Mouse (Mus musculus) spleen, postnatal 36 days (tissue): Measurements from ENCODE around the gene Ackr2.

Experiments used
- DNase-seq, 2 experiments: peaks; one replicate each; pipeline ENCODE4 v3.0.0; 2022; ENCODE audit warnings: low spot score in 2 of 2, mixed read lengths in 1 of 2

The Ackr2 gene

DNA sequence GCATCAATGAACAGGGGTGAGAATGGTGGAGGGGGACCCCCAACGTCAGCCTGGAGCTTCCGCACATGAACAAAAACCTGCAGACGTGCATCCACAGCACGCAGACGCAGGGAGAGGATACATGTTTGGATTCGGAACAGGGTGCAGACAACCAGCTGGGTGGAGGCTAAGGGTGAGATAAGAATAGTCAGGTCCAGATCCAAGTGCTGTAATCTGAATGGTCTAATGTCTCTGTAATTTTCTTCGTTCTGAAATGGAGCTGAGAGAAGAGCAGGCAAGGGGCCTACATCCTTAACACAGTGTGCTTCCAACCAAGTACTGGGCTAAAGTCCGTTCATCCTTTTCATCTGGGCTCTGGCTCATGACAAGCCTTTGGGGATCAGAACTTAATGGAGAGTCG lies 6.9 kb upstream of the Ackr2 start:
- no peak for DNase-seq

DNA sequence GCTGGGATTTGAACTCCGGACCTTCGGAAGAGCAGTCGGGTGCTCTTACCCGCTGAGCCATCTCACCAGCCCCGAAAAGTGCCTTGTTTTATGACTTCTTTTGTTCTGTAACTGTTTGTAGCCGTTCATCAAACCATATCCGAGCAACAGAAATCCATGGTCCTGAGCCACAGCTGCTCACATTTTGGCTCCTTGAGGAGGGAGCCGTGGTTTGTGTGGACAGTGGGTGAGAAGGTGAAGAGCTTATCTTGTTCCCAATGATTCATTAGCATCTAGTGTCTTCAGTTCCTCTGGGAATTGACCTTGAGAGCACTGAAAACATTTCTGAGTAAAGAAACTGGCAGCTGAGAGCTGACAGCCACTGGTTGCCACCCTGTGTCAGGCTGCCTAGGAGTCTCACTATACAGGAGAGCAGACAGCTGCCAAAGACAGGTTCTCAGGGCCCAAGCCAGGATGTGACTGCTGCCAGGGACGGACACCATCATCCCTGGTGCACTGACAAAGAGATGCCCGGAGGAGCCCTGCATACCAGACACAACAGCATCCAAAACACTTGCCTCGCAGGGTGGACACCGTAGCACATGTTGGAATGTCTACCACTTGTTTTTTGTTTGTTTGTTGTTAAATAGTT lies 6.0 kb upstream of the Ackr2 start:
- DNase-seq: no peak

DNA sequence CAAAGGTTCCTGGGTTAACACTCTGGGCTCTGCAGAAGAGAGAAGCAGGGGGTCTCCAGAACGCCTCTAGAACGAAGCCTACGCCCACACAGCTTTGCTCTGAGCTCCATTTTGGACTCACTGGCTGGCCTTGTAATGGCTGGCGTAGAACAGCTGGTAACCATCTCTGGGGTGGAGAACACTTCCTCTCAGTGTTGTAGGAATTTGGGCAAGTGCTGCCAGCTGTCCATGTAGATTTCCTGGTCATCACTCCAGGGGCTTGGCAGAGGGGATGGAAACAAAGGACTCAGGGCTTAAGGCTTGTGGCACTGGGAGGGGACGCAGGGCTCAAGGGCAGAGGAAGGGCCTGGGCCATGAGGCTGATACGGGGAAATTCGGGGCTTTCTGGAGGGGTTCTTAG lies 3.7 kb upstream of the Ackr2 start:
- DNase-seq: no peak

DNA sequence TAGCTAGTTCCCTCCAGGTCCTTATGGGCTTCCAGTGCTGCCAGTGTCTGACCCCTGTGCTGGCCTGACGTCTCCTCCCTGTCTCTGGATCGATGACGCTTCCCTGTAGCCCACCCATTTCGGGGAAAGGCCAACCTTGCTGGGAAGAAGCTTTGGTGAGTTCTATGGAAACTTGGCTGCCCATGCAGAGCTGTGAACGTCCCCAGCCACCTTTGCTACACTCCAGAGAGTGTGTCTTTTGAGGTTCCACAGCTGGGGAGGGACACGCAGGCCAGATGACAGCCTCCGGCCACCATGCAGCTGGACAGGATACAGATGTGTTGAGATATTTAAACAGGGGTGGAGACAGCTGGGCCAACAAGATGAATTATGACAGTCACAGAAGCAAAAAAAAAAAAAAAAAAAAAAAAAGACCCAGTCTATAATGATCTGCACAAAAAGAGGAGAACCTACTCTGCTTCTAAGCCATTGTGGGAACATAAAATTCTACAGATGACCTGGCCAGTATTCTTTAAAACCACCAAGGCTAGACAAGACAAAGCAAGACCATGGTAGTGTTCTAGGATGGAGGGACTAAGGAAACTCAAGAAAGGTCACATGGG lies 2.7 kb upstream of the Ackr2 start:
- DNase-seq: no peak

DNA sequence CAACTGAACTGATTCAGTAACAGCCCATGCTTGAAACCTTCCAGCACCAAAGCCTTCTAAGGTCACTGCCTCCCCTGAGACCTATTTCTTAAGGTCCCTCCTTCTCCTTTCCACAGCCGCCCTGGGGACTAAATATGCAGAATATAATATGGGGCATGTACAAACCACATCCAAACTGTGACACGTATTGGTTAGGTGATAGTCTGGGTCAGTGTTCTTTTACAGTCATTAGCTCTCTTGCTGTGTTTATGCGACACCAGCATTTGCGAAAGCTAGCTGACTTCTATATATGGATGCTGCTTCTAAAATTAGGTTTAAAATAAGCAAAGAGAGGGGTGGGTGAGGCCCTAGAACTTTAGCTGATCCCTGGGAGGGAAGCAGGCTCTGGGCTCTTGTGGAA lies 1.3 kb upstream of the Ackr2 start:
- peak; percentile 36 to 41 for DNase-seq

DNA sequence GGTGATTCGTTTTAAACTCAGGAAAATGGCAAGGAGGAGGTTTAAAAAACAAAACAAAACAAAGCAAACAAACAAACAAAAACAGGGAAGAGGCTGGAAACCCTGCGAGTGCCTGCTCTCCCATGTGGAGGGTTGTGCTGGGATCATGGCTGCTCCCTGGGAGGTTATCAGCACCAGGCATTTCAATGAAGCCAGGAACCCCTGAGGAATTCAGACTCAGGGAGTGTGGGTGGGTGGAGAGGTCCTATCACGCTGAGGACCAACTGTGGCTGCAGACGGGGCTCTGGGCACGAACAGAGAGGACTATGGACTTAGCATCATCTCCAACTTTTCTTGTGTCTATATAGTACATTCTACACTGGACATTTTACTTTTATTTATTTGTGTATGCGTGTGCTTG lies 1.2 kb downstream of the Ackr2 start:
- no peak for DNase-seq

DNA sequence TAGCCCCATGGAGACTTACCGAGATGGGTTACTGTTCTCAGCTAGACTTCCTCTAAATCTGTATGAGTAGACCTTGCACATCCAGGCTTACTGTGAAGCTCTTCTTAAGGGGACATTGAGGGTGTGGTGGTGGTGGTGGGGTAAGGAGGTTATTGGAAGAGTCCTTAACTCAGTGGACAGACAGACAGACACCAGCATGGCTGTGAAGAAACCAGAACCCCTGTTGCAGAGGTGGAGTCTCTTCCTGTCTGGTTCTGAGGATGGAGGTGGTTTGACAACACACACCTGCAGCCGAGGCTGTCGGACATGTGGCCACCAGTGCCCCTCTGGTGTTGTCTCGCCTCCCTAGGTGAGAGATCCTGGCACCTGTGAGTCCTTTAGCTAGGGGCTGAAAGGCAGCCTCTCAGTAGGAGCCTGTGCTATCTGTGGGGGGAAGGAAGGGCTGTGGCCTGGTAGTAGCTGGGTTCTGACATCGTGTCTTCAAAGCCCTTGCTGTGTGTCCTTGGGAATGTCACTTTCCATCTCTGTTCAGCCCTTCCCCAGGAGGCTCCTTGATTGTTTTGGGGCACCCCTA lies 2.2 kb downstream of the Ackr2 start:
- DNase-seq: no peak

DNA sequence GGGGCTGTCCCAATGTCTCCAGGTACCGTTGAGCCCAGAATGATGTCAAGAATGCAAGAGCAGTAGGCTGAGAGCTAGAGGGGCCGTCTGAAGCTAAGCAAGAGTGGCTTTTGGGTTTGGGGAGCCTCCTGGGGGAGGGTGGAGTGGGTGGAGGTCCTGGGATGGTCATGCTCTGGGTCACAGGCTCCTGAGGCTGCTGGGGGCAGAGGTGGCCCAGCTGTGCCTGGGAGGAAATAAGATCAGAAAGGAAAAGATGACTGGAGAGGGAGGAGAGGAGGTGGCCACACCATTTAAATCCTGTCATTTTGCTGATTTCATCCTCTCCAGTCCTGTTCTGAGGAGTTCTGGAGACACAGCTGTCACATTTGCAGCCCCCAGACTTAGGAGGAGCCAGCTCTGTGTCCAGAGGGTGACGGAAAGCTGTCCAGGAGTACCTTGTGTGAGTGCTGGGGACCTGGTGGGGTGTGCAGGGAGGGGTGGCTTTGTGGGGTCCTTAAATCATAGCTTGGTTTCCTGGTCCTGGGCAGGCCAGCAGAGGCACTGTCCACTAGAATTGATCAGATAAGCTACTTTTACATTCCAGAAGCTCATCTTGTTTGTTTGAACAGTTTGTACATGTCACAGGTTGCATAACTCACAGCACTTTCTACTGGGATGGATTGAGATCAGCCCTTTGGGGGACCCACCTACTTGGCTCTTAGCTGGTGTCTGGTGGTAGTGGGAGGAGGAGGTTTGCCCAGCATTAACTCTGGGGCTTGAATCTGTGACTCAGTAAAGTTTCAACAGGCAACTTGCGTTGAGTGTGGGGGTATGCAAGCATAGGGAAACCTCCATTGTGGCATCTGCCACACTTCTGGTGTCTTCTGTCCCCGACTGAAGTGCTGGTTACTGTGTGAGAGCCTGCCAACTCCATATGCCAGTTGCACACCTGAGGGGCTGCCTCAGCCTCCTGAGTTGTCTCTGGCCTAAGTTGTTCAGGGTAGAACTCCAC lies 3.9 kb downstream of the Ackr2 start:
- no peak for DNase-seq

DNA sequence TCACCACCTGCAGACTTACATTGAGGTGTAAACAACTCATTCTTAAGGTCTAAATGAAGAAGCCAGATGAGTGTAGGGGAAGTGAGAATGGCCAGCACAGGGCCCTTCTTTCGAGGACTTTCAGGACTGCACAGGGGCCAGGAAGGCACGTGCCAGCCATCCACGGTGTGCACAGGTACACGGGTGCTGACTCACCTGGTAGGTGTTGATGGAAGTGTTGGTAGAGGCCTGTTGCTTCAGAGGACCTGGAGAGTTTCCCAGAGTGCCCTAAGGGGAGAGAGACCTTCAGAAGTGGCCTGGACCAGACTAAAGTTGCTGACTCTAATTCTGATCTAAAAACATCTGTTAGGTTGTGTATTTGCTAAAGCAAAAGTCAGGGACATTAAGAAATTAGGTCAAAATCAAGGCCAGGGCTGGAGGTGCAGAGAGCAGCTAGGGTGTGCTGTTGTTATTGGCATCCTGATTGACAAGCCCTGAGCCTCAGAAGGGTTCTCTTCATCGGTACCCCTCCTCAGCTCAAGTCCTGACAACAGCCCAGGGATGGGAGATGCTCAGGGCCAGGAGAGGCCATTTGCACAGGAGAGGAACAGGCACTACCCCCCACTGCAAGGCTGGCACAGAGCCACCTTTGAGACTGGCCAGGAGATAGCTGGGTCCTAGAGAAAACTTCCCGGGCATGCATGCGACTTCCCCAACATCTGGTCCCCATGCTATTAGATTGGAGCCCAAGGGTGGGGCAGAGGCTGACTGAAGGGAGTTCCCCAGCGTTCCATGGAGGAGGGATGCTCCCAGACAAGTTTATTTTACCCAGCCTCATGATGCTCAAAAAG lies 5.5 kb downstream of the Ackr2 start:
- peak; percentile 45 to 50 for DNase-seq

DNA sequence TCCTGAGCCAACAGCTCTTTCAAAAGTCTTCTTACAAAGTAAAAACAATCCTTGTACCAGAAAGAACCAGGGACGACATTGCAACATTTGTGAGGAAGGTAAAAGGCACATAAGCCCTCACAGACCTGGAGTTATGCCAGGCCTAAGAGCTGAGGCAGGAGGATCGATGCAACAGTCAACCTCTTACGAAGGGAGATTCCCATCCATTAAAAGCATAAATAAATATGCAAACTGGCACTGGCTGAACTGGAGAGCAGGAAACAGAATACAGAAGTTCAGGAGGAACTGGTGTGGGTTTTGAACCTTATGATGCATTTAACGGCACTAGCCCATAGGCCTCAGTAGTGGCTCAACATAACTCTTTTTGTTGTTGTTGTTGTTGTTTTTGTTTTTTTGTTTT lies 6.2 kb downstream of the Ackr2 start:
- peak; percentile 45 to 52 for DNase-seq

DNA sequence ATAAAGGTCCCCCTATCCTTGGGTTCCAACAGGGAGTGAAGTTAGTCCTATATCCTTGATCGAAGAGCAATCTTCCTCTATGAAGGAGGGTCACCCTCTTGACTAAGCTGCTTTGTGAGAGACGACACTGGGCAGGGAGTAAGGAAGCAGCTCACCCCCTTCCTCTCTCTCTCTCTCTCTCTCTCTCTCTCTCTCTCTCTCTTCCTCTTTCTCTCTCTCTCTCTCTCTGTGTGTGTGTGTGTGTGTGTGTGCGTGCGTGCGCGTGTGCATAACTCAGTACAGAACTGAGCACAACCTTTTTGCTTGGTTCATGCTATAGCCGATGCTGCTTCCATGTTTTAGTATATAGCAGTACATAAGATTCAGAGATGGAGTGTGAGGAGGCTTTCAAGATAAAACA lies 6.8 kb downstream of the Ackr2 start:
- no peak for DNase-seq

DNA sequence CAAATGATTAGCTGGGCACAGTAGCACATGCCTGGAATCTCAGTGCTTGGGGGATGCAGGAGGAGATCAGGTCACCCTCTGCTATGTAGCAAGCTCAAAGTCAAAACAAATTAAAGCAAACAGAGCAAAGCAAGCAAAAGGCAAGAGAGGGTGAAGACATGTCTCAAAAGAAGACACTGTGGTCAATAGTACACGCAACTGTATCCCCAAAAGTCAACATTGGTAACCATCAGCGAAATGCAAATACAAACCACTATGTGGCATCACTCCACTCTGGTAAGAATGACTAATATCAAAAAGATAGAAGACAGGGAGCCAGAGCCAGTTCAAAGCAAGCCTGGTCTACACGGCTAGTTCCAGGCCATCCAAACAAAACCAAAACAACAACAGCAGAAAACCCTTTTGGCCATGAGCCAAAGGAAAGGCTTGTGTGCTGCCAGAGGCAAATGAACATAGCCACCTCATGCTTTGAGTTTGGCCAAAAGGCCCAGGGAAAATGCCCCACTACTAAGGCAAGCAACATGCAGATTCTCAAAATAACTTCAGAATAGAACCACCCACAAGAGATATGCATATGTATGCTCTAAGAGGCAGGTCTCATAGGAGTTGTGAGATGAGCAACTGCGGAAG lies 7.5 kb downstream of the Ackr2 start:
- DNase-seq: no peak

DNA sequence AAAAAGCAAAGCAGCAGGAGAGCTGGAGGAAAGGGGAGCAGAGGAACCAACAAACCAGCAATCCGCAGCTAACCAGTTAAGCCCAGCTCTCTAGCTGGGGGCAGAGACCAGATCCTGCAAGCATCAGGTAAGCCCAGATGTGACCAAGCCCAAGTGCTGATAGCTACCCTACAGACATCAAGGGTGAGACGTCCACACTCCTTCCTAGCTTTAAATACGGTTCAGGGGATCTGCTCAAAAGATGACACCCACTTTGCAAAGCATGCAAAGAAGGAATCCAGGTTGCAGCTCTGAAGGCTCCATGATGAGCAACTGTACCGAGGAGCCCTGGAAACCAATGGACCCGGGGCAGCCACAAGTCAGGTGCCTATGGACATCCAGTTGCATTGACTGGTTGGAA lies 8.3 kb downstream of the Ackr2 start:
- no peak for DNase-seq

DNA sequence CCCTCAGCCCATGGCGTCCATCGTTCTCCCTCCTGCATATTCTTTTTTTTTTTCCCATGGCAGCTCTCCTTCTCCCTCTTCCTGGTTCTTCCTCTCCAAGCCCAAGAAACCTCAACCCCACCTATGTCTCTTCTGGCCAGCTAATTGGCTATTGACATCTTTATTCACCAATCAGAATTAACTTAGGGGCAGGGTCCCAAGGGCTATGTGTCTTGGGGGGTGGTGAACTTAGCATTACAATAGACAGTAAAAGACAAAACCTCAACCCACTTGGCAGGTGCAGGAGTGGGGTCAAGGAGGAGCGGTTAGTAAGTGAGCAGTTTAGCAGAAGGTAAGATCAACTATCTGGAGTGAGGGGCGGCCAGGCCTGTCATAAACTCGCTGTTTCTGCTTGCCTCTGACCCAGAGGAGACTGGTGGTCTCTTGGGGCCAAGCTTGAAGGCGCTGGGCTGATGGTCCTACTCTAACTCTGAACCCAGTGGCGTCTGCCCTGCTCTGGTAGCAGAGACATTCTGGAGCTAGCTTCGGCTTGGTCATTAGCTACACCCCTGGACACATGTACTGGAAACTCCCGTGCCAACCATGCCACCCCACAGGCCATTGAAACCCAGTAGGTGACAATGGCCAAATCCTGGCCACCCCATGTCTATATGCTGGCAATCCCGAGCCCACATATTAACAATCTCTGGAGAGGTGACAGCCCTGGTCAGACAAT lies 9.4 kb downstream of the Ackr2 start:
- DNase-seq: no peak

DNA sequence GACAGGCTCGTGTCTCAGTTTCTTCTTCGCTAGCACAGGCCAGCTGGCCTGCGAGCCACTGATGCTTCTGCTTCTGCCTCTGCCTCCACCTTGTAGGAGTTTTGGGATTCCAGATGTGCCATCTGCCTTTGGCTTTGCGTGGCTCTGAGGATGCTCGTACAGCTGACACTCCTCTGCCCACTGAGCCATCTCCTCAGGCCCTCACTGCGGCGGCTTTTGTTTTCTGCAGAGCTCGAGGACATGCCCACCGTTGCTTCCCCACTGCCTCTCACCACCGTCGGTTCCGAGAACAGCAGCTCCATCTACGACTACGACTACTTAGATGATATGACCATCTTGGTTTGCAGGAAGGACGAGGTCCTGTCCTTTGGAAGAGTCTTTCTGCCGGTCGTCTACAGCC lies 10.2 kb downstream of the Ackr2 start:
- no peak for DNase-seq

DNA sequence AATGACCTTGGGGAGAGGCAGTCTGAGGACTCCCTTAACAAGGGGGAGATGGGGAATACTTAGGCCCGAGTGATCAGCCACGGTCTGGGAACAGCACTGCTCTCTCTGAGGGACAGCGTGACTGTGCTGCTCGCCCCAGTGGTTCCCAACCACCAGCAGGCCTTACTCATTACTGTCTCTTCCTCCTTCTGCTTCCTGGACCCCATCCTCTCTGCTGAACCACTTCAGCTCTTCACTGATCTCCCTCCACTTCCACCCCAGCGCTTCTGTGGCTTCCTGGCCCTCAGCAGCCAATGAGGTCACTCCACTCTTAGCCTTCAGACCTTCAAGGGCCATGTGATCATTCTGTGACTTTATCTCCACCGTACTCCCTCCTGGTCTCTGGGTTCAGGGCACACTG lies 11.5 kb downstream of the Ackr2 start:
- DNase-seq: peak; percentile 76 to 79

DNA sequence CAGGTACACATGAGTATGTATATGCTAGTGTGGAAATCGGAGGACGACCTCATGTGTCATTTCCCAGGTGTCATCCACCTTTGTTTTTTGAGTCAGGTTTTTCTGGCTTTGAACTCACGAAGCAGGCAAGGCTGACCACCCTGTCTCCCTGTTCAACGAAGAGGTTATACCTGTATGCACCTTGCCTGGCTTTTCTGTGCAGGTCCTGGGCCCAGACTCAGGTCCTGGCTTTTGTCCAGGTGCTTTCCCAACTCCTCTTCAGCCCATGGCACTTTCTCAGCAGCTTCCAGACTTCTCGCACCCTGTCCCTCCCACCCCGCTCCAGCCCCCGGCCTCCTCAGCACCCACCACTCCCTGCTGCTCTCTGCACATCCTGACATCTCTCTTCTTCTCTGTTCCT lies 13.0 kb downstream of the Ackr2 start:
- DNase-seq: no peak

DNA sequence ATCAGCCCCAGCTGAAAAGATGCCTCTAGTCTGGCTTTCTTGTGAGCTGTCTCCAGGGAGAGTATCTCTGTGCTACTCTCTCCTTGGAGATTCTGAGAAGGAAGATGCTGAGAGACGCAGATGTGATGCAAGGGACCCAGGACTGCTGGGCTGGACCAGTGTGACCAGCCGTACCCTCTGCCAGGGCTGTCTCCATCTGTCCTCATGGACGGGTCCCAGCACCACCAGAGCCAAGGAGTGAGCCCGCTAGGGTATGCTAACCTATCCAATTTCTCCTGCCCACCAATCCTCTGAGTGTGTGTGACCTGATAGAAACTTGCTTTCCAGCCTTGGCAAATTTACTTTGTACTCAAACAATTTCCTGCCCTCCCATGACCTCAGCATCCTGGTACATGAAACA lies 14.6 kb downstream of the Ackr2 start:
- no peak for DNase-seq

DNA sequence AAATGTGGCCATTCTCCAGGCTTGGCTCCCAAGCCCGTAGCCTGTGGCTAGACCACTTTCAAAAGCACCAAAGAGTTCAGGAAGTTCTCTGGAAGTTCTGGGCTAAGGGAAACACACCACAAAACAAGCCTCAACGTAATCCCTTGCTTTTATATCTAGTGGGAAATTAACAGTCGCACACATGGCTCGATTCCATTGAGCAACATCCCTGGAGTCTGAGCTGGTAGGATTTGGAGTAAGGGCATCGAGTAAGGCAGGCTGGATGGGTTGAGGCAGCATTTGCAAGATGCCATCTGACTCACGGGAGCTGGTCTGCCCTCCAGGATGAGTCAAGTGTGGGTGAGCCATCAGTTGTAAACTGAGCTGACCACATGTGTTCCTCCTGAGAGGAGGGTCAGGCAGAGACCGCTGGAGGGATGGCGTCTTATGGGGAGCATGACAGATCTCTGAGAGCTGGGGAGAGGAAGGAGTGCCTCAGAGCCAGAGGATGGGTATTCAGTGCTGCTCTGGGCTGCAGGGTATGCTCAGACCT lies 16.1 kb downstream of the Ackr2 start:
- no peak for DNase-seq

DNA sequence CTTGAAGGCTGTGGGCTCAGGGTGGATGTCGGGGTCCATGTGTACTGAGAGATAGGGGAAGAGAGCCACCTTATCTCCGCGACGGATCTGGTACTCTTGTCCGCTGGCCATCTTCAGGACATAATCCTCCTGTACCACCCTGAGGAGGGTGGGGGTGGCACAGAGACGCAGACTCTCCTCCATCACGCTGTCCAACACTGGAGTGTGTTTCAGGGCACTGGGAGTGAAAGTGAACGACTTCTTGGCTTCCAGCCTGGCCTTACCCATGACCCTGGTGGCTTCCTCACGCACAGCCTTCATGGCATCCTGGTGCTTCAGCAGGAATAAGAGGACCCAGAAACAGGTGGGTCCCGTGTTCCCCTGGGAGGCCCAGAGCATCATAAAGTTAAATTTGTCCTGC lies 16.9 kb downstream of the Ackr2 start:
- DNase-seq: no peak
